Mouse (Mus musculus): Measurements from ENCODE around the gene Slc35a5.

Slc35a5 gene

DNA sequence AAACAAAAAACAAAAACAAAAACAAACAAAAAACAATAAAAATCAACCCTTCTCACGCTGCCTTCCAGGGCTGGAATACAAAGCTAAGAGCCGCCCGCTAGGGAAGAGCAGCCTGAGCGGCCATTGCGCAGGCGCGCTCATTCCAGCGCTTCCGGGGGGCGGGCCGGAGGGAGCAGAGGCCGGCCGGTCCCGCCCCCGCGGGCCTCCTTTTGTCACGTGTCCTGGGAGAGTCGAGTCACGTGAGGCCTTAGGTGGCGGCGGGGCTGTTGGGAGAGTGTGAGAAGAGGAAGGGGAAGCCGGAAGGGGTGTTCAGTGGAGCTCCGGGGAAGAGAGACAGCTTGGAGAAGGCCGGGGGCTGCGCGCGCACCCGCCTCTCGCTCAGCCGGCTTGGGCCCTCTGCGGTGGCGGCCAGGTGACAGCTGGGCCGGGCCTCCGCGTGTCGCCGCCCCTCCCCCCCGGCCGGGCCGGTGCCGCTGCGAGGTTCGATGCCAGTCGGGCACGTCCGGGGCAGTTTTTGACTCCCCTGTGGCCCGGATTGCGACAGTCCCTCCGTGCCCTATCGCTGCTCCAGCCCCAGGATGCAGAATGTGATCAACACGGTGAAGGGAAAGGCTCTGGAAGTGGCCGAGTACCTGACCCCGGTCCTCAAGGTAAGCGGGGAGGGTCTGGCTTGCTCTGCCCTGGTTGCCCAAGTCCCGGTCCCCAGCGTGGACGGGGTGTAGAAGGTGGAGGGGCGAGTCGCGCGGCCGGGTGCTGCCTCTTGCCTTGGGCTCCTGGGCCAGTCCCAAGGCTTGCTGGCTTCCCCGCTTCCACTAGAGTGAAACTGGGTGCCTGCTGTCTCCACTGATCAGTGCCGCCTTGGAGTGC, at the start of gene Slc35a5, which contains the start of gene Atg3:
Gene Slc35a5 (minus strand): TSS at position 185 of the 867 bp plus-strand sequence.
Gene Atg3 (plus strand): TSS at position 264 of the 867 bp plus-strand sequence.
- DNase-seq (ENCODE audit: low read depth, low spot score) = peak; percentile 88

DNA sequence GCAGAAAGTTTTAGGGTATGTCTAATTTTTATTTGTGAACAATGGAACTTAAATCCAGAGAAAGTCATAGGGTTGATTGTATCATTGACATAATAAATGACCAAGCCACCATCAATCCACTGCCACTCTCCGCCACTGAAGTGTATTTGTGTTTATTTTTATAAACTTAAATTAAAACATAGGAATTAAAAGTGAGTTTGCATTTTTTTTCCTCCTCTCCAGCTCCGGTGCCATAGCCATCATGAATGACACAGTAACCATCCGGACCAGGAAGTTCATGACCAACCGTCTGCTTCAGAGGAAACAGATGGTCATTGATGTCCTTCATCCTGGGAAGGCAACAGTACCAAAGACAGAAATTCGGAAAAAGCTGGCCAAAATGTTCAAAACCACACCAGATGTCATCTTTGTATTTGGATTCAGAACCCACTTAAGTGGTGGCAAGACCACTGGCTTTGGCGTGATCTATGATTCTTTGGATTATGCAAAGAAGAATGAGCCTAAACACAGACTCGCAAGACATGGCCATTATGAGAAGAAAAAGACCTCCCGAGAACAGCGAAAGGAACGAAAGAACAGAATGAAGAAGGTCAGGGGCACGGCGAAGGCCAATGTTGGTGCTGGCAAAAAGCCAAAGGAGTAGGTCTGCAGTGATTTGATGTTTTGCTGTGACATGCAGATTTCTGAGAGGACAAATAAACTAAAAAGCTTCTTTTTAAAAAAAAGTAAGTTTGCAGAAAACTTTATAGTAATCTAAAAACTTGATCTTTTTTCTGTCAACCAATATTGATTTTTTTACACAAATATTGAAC, 46.6 kb upstream of the Slc35a5 start:
- no peak for DNase-seq (ENCODE audit: low read depth, low spot score)

DNA sequence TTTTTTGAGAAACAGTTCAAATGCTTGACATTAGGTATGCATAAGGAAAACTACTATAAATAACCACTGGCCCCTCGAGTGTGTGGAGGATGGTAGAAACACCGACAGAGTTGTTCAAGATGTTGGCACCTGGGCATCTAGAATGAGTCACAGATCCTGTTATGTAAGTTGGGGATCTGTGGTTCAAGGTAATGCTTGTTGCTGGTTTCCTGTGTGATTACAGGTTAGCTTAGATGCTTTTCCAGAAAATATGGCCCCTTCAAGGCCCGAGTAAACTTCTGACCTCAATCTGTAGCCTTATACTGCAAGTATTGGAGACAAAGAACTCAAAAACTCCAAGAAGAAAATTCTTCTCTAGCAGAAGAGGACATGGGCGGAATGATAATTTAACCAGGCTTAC, 45.9 kb upstream of the Slc35a5 start:
- no peak for DNase-seq (ENCODE audit: low read depth, low spot score)

DNA sequence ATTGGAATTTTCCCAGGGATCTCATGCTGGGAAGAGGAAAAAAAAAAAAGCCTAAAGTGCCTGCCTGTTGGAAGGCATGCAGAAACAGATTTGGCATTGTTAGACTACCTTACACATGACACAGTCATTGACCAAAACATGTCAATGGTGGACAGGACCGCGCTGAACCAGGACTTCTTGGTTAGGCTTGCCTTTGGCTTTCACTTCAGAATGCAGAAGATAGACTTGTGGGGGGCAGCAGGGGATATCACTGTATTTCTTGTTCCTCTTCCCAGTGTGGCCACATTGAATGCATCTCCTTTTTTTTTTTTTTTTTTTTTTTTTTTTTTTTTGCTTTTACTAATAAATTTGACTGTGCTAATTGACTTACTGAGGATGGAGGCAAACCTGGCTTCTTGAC, 42.9 kb upstream of the Slc35a5 start:
- DNase-seq (ENCODE audit: low read depth, low spot score) = no peak

DNA sequence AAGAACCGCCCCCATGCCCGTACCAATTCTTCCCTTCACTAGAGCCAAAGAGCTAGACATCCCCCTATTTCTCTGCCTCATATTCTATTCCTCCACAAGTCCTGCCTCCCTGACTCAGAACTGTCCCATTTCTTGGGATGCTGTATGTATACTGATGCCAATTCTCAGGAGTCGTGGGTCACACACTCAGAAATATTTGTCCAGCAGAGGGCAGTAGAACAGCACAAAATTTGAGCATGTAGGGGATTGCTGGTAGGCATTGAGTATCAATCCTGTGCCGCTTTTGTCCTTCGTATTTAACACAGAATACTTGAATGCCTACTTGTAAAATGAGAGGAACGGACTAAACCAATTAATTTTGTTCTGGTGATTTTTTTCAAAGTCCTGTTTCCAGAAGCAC, 38.3 kb upstream of the Slc35a5 start:
- DNase-seq (ENCODE audit: low read depth, low spot score) = peak; percentile 43

DNA sequence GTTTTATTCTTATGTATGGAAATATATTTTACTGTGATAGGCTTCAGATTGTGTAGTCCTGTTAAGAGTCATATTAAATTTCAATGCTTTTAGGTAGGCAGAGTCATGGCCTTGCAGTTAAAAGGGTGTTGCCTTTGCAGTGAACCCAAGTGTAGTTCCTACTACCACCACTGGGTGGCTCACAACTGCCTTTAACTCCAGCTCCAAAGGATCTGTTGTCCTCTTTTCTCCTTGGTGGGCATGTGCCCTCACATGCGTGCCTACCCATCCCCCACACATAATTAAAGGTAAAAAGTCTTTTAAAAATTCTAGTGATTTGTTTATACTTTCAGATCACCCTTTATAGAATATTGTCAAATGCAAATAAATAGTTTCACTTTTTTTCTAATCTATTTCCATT, 34.1 kb upstream of the Slc35a5 start:
- DNase-seq (ENCODE audit: low read depth, low spot score) = peak; percentile 34

DNA sequence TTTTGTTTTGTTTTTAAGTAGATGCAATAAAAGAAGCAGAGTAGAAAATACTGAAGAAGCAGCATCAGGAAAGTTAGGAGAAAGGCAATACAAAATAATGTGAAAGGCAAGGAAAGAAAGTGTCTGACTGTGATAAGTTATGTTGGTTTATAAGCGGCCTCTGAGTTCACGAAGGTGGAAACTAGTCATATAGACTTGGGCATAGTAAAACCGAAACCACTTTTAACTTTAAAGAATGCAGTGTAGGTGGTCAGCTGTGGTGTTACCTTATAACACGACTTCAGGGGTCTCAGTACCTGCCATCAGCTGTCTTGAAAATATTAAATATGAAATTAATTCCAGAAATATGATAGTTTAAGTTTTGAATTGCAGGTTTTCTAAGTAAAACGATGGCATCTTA, 23.3 kb upstream of the Slc35a5 start:
- DNase-seq (ENCODE audit: low read depth, low spot score) = no peak

DNA sequence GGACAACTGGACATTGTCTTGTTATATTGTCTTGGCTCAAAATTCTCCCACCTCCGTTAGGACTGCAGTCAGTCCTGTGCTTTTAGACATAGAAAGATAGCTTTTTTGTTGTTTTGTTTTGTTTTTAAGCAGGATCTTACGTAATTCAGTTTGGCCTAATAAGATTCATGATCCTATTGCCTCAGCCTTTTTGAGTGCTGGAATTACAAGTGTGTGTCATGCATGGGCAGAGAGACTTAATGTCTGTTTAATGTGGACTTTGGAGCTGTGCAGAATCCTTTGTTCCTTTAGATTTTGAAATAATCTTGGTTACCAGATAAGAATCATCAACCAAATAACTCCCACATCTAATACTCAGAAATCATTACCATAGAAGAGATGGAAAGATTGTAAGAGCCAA, 20.0 kb upstream of the Slc35a5 start:
- DNase-seq (ENCODE audit: low read depth, low spot score) = no peak

DNA sequence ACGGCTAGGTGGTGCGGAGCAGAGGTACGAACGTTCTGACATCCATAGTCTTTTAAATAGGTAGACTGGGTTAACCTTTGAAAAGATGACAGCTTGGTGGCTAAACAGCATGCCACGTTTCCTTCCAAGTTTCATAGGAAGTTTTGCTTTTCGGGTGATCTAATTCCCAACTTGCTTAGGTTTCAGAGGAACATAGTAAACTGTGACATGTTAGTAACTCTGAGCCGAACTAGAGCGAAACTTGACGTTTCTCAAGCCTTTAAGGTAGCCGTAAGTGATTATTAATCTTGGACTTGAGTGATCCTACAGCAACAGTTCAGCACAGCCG, 847 bp upstream of the Slc35a5 start:
- DNase-seq (ENCODE audit: low read depth, low spot score) = no peak

DNA sequence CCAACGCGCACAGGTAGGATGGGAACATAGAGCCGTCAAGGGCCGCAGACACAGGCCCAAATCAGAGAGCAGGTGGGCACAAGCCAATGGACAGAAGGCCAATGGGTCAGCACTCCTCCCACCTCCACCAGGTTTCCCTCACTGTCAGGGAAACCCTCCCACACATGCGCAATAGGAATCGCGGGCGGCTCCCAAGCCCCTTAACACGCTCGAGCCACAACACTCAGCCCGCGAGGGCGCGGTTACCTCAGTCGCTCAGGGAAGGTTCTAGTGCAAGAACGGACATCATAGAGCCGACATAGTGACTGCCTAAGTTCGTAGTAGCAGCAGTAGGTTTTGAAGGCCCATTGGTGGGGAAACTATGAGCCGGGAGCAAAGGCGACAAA, 377 bp downstream of the Slc35a5 start:
- no peak for DNase-seq (ENCODE audit: low read depth, low spot score)

DNA sequence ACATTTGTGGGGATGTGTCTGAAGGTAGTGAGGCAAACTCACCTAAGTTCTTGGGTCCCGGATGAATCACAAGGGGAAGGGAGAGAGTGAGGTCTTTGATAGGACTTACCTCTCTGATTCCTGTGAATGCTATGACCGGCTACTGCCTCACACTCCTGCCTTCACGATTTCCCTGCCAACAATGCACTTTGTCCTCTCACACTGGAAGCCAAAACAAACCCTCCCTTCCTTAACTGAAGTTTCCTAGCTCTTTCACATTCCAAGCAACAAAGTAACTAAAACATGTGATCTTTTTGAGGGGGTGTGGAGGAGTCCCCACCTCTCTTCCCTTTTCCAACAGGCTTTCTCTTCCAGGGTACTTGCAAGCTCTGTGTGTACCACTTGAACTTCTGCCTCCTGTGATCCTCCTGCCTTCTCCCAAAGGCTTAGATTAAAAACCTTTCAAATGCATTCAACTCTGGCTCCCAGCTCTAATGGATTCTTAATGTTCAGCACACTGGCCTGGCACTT, 3.7 kb downstream of the Slc35a5 start:
- no peak for DNase-seq (ENCODE audit: low read depth, low spot score)

DNA sequence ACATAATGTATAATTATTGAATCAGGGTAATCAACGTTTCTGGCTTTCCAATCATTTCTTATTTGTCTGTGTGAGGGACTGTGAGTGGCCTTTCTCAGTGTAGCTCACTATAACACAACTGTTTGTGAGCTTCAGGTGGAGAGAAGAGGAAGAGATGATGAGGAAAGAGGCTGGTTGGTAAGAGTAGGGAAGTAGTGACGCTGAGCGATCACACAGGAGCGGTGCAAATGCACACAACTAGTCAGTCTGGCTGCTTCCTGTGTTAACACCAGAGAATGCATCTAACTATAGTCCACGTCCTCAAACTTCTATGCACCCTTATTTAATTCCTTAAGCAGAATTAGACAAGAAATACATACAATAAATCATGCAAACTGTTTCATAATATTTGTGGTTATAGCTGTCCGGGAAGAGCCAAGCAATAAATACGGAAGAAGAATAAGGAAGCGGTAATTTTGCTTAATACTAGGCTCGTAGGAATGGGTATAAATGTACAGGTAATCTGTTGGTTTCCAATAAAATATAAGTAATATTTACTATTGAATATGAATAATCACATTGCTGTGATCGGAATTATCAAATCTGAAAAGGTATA, 9.9 kb downstream of the Slc35a5 start:
- DNase-seq (ENCODE audit: low read depth, low spot score) = no peak

DNA sequence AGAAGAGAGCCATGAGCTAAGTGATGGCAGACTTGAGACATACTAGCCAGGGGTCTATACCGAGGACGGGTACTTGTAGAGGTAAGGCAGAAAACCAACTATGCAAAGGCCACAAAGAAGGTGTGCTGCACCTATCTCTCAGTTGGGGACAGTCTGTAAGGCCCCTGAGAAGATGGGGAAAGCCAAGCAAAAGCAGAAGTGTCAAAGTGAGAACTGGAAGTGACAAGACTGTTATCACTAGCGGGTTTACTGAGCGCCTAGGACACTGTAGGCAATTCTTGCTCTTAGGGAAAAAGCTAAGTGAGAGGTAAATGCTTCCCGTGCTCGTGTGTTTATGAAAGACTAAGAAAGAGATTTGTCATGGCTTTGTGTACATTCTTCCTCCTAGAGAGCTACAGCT, 13.4 kb downstream of the Slc35a5 start:
- DNase-seq (ENCODE audit: low read depth, low spot score) = no peak

DNA sequence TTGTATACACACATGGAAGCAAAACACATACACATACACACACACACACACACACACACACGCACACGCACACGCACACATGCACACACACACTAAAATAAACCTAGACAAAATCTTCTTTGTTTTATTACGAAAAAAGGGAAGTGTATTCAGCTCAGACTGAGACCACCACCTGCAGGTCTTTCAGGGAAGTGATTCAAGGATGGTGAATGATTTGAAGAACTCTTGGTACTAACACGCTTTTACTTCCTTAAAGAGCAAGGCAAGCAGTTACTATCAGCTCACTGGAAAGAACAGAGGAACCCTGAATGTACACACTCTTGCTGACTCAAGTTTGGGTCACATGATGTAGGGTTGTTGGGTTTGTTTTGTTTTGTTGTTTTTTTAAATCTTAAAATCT, 15.9 kb downstream of the Slc35a5 start:
- no peak for DNase-seq (ENCODE audit: low read depth, low spot score)

DNA sequence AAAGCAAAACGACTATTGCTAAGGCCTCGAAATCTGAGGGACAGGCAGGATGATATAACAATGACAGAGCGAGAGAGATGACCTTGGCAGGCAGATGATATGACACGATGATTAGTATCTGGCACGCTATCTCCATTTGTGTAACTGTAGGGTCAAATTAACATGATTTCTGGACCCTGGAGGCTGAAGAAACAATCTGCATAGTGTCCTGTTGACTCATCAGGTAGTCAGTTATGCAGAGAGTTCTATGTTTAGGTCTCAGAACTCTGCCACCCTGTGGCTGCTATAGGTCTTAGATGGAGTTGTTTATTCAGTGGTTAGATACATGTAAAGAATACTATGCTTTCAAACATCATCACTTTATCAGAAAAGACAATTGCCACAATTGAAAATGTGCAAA, 16.8 kb downstream of the Slc35a5 start:
- DNase-seq (ENCODE audit: low read depth, low spot score) = no peak

DNA sequence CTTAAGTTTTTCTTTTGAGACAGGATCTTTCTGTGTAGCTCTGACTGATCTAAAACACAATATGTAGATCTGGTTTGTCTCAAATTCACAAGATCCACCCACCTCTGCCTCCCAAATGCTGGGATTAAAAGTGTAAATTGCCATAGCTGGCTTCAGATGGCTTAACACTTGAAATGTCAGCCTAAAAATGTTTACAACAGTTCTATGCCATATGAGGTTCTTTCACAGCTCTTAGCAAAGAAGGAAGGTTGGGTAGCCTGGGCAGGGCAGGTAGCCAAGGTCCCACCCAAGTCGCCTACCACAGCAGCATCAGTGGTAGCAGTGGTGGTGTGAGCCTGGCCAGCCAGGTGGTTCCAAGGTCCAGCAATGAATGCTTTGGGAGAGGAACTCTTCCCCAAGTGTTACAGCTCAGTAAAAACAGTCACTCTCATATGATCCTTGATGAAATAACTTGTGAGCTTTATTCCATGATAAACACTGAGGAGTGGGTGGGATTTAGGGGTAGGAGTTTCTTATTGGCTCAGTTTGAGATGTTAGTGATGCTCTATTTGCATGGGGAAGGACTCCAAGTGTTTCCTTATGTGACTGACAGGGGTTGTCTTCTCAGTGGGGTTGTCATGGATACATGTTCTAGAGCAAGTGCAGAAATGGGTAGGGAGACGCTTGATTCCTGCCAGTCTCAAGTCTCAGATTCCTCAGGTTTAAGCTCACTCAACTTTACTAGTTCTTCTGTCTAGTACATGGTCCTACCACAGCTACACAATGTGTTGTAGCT, 30.4 kb downstream of the Slc35a5 start:
- no peak for DNase-seq (ENCODE audit: low read depth, low spot score)

DNA sequence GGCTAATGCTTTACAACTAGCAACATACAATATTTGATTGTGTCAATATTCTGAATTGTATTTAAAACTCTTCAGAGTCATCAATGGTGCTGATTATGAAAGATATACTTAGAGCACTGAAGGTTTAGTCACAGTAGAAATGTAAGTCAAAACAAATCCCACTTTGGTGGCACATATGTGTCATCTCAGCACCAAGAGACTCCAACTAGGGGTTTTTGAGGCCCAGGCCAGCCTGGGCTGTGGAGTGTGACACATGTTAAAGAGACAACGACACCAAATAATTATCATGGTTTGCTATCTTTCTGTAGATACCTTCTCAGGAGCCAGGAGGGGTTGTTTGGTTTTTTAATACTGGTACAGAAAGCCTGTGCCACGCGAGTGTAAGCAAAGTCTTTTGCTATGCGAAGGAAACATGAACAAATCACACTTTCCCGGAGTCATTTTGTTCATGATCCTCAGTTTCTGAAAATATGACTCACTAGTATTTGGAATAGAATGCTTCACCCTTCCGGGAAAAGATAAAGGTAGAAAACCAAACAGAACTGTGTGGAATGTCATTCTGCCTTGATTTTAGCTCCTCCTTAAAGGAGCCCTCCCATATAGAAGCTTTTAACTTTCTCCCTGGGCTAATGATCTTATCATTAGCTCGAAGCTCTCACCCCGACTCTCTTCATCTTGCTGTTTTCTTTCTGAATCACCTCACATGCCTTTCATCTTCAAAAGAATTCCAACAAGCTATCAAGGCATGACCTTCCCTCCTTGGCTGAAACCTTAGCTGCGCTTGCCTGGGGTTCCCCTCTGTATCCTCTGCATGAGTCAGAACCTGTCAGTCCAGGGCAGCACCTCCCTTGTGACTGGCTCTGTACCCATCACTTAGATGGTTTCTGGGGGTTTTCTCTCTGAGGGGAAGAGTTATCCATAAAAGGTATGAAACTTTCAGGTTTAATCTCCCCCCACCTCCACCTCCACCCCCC, 34.0 kb downstream of the Slc35a5 start:
- no peak for DNase-seq (ENCODE audit: low read depth, low spot score)

DNA sequence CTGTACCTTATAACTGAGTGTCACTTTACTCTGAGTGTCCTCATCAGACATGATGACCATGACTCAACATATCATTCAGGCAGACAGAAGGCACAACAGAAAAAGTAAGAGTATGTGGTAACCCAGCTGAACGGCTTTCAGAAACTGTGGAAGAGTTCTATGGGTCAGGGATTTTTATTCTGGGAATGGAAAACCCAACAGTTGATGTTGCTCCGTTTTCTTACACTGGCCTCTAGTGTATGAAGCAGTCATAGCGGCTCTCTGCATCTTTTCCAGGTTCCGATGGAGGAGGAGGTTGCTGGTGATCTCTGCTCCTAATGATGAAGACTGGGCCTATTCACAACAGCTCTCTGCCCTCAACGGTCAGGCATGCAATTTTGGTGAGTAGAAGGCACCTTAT, 35.9 kb downstream of the Slc35a5 start:
- DNase-seq (ENCODE audit: low read depth, low spot score) = no peak

DNA sequence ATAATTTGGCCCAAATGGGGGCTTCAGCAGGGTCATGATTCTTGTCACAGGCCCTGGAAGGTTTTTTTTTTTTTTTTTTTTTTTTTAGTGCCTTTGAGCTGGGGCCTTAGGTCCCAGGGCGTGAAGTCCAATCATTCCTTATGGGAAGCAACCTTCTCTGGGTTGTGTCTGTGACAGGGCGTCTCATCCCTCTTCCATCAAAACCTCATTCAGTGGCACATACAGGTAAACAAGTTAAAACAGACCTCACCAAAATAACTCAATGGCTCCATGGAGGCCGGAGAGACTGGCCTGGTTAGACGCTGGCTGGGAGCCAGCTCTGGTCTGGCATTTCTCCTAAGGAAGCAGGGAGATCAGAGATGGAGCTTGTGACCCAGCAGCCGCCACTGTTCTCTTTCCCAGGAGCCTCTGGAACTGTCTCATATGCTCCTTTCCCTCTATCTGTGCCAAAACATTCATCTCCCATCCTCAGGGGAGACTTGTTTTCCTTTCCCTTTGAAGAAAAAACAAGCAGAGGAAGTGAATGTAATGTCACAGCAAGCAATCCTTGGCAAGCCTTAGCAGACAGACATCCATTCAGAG, 37.6 kb downstream of the Slc35a5 start:
- DNase-seq (ENCODE audit: low read depth, low spot score) = no peak

DNA sequence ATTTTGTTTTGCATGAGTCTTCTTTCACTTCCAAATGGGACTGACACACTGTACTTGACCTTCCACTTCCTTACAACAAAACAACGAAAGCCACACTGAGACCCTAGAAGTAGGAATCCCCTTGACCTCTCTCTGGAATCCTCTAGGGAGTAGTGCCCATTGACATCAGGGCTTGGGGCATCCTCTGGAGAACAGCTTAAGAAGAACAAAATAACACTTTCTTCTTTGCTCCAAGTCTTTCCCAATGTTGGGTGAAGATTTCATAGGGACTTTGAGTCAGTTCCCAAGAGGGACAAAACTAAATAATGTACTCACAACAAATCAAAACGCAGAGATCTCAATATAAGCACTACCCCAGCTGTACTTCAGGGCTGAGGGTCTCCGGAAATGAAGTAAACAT, 39.7 kb downstream of the Slc35a5 start:
- no peak for DNase-seq (ENCODE audit: low read depth, low spot score)

Measured in retina, adult 2 months (tissue).